Mouse (Mus musculus) frontal cortex, postnatal 36 days (tissue): ENCODE data around the gene Hhipl2.
"Not testable (repeated sequence)": the region's sequence is repeated elsewhere in the genome, so short reads cannot be mapped to it uniquely, and the experiment has no call there.

ENCODE experiments used
- DNase-seq, 2 experiments: peaks; one replicate each; pipeline ENCODE4 v3.0.0; 2022; ENCODE audit warnings: low spot score in 2 of 2

Gene Hhipl2

GRCm38 (mm10) chr1:183417873-183418272 lies at the start of gene Hhipl2:
Gene Hhipl2, plus strand, starts transcription at chr1:183418215.
- DNase-seq = no peak

- peak in 1 of 2 experiments; percentile 33 for DNase-seq
These were observed 49.2 kb upstream of the Hhipl2 start for GRCm38 (mm10) chr1:183368601-183369400.

- DNase-seq = peak; percentile 96 to 98
These were observed 48.5 kb upstream of the Hhipl2 start, which contains the start of gene Mia3 for GRCm38 (mm10) chr1:183369427-183370014. Gene Mia3, minus strand, starts transcription at chr1:183369553.

GRCm38 (mm10) chr1:183374728-183375127 lies 43.3 kb upstream of the Hhipl2 start:
- no peak for DNase-seq

- no peak for DNase-seq
These were observed 41.0 kb upstream of the Hhipl2 start for GRCm38 (mm10) chr1:183377045-183377444.

GRCm38 (mm10) chr1:183378321-183378941 lies 39.6 kb upstream of the Hhipl2 start:
- no peak for DNase-seq

- not testable (repeated sequence) for DNase-seq
These were observed 38.6 kb upstream of the Hhipl2 start for GRCm38 (mm10) chr1:183379376-183379775.

- DNase-seq = no peak
These were observed 36.2 kb upstream of the Hhipl2 start for GRCm38 (mm10) chr1:183381816-183382215.

- DNase-seq = no peak
These were observed 35.4 kb upstream of the Hhipl2 start for GRCm38 (mm10) chr1:183382621-183383020.

GRCm38 (mm10) chr1:183387421-183387820 lies 30.6 kb upstream of the Hhipl2 start:
- not testable (repeated sequence) for DNase-seq

GRCm38 (mm10) chr1:183388426-183389406 lies 29.3 kb upstream of the Hhipl2 start, which contains the start of gene Taf1a:
Gene Taf1a, plus strand, starts transcription at chr1:183388981.
- peak; percentile 90 for DNase-seq

- no peak for DNase-seq
These were observed 14.6 kb upstream of the Hhipl2 start for GRCm38 (mm10) chr1:183403396-183403795.

- no peak for DNase-seq
These were observed 3.8 kb upstream of the Hhipl2 start for GRCm38 (mm10) chr1:183414081-183414727.

GRCm38 (mm10) chr1:183419741-183420140 lies 1.7 kb downstream of the Hhipl2 start:
- no peak for DNase-seq

GRCm38 (mm10) chr1:183420296-183420695 lies 2.3 kb downstream of the Hhipl2 start:
- no peak for DNase-seq

GRCm38 (mm10) chr1:183424100-183424499 lies 6.1 kb downstream of the Hhipl2 start:
- no peak for DNase-seq

- no peak for DNase-seq
These were observed 16.9 kb downstream of the Hhipl2 start for GRCm38 (mm10) chr1:183434918-183435317.

GRCm38 (mm10) chr1:183439036-183439435 lies 21.0 kb downstream of the Hhipl2 start:
- peak; percentile 63 for DNase-seq

- DNase-seq = peak; percentile 84 to 90
These were observed 24.2 kb downstream of the Hhipl2 start for GRCm38 (mm10) chr1:183442015-183442774.

- no peak for DNase-seq
These were observed 35.1 kb downstream of the Hhipl2 start for GRCm38 (mm10) chr1:183453066-183453465.
